Mouse (Mus musculus): ENCODE measurements at regions not wholly inside any gene's neighbourhood (a gene's known extent, or its start where the extent isn't known, plus 50 kb on each side); places are given as distances from the start of the nearest gene placed in this dataset.

DNA sequence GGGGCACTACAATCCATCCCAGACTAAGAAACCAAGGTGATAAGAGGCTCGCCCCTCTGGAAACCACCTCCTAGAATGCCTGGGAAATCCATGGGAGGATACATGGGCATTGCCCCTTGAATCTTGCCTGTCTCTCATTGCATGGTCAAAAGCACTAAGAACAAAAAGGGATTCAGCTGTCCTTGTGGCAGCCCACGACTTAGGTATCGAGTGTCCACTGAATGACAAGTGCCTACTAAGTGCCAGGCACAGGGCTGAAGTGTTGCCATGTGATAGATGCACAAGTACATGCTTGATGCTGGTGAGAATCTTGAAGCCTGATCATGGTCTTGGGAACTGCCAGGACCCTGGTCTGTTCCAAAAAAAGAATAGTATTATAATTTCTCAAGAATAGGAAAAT lies 371.9 kb downstream of the Osr1 start:
- DNase-seq (ENCODE audit: low spot score) = no peak
- H3K9me3 ChIP-seq (ENCODE audit: low read length) = no peaks in the 10 kb centered on the region
- ATAC-seq (ENCODE audit: low FRiP score) = no peak
- no peak overlapping the region for H3K4me2 ChIP-seq (ENCODE audit: low read depth, low read length, poor library complexity, severe bottlenecking)
- H3K4me1 ChIP-seq (ENCODE audit: insufficient read depth, low read length) = no peaks in the 10 kb centered on the region
- WGBS = 91% methylated on average over 3 of the region's 3 CpGs
- no peaks in the 10 kb centered on the region for H3K27me3 ChIP-seq (ENCODE audit: insufficient read depth, low read length)
- no peak overlapping the region for H3K9ac ChIP-seq (replicated peaks; ENCODE audit: low read length, poor library complexity, severe bottlenecking)
- TF ChIP-seq CTCF (IDR thresholded peaks at IDR 0.05) = no peak
- no peaks in the 10 kb centered on the region for H3K36me3 ChIP-seq (ENCODE audit: insufficient read depth, low read length)
- no peak overlapping the region for H3K27ac ChIP-seq (ENCODE audit: low read depth, low read length)
- H3K4me3 ChIP-seq (ENCODE audit: low read depth, low read length) = no peak overlapping the region

DNA sequence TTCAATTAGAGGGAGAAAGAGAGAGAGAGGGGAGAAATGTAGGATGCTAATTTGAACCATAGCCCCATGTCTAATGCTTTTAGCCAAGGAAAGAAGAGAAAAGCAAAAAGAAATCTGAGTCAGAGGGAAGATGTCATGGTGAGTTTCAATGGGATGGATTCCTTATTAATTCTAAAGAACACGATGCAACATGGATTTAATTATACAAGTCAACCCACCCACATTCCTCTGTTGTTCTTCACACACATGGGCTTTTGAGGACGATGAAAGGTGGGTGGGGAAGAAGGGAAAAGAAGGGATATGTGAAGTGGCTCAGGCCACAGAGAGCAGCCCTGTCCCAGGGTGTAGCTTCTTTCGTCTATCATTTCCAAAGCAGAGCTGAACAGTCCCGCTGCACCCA lies 378.9 kb downstream of the Osr1 start:
- 50% methylated on average over 4 of the region's 4 CpGs for WGBS

GRCm38 (mm10) chr12:9952372-9952771 lies 382.5 kb downstream of the Osr1 start:
- DNase-seq (ENCODE audit: low spot score) (no peak), ATAC-seq (ENCODE audit: low FRiP score) (no peak)
- WGBS = 90% methylated on average over 2 of the region's 2 CpGs
- Histone ChIP-seq H3K27ac (ENCODE audit: low read depth, low read length) (no peak overlapping the region), H3K4me1 (ENCODE audit: insufficient read depth, low read length) (no peaks in the 10 kb centered on the region), H3K9ac (replicated peaks; ENCODE audit: low read length, poor library complexity, severe bottlenecking) (no peak overlapping the region), H3K36me3 (ENCODE audit: insufficient read depth, low read length) (no peaks in the 10 kb centered on the region), H3K4me3 (ENCODE audit: low read depth, low read length) (no peak overlapping the region), H3K4me2 (ENCODE audit: low read depth, low read length, poor library complexity, severe bottlenecking) (no peak overlapping the region), H3K9me3 (ENCODE audit: low read length) (no peaks in the 10 kb centered on the region), H3K27me3 (ENCODE audit: insufficient read depth, low read length) (no peaks in the 10 kb centered on the region)
- no peak for TF ChIP-seq CTCF (IDR thresholded peaks at IDR 0.05)

More for the DNA sequence above, 378.9 kb downstream of the Osr1 start:
- no peak for DNase-seq (ENCODE audit: low spot score)
- H3K9me3 ChIP-seq (ENCODE audit: low read length) = no peaks in the 10 kb centered on the region
- H3K9ac ChIP-seq (replicated peaks; ENCODE audit: low read length, poor library complexity, severe bottlenecking) = no peak overlapping the region
- H3K27me3 ChIP-seq (ENCODE audit: insufficient read depth, low read length) = no peaks in the 10 kb centered on the region
- H3K36me3 ChIP-seq (ENCODE audit: insufficient read depth, low read length) = no peaks in the 10 kb centered on the region
- TF ChIP-seq CTCF (IDR thresholded peaks at IDR 0.05) = no peak
- no peak overlapping the region for H3K4me2 ChIP-seq (ENCODE audit: low read depth, low read length, poor library complexity, severe bottlenecking)
- no peak overlapping the region for H3K4me3 ChIP-seq (ENCODE audit: low read depth, low read length)
- no peak overlapping the region for H3K27ac ChIP-seq (ENCODE audit: low read depth, low read length)
- ATAC-seq (ENCODE audit: low FRiP score) = no peak
- no peaks in the 10 kb centered on the region for H3K4me1 ChIP-seq (ENCODE audit: insufficient read depth, low read length)

- H3K27me3 ChIP-seq (ENCODE audit: insufficient read depth, low read length) = no peaks in the 10 kb centered on the region
- H3K4me1 ChIP-seq (ENCODE audit: insufficient read depth, low read length) = no peaks in the 10 kb centered on the region
- ATAC-seq (ENCODE audit: low FRiP score) (no peak), DNase-seq (ENCODE audit: low spot score) (no peak)
- no peak overlapping the region for H3K4me2 ChIP-seq (ENCODE audit: low read depth, low read length, poor library complexity, severe bottlenecking)
- H3K9ac ChIP-seq (replicated peaks; ENCODE audit: low read length, poor library complexity, severe bottlenecking) = no peak overlapping the region
- H3K4me3 ChIP-seq (ENCODE audit: low read depth, low read length) = no peak overlapping the region
- WGBS = 83% methylated on average over 6 of the region's 6 CpGs
- H3K36me3 ChIP-seq (ENCODE audit: insufficient read depth, low read length) = no peaks in the 10 kb centered on the region
- no peak for TF ChIP-seq CTCF (IDR thresholded peaks at IDR 0.05)
- H3K27ac ChIP-seq (ENCODE audit: low read depth, low read length) = no peak overlapping the region
- H3K9me3 ChIP-seq (ENCODE audit: low read length) = no peaks in the 10 kb centered on the region
Measured at GRCm38 (mm10) chr12:9954178-9954888, 384.4 kb downstream of the Osr1 start.

GRCm38 (mm10) chr12:9969390-9969789 lies 399.5 kb downstream of the Osr1 start:
- DNase-seq (ENCODE audit: low spot score) (no peak), ATAC-seq (ENCODE audit: low FRiP score) (no peak)
- no peak overlapping the region for H3K4me3 ChIP-seq (ENCODE audit: low read depth, low read length)
- WGBS = 93% methylated on average over 1 of the region's 1 CpGs
- no peaks in the 10 kb centered on the region for H3K36me3 ChIP-seq (ENCODE audit: insufficient read depth, low read length)
- H3K27ac ChIP-seq (ENCODE audit: low read depth, low read length) = no peak overlapping the region
- H3K4me2 ChIP-seq (ENCODE audit: low read depth, low read length, poor library complexity, severe bottlenecking) = no peak overlapping the region
- no peak overlapping the region for H3K9ac ChIP-seq (replicated peaks; ENCODE audit: low read length, poor library complexity, severe bottlenecking)
- H3K27me3 ChIP-seq (ENCODE audit: insufficient read depth, low read length) = no peaks in the 10 kb centered on the region
- no peaks in the 10 kb centered on the region for H3K4me1 ChIP-seq (ENCODE audit: insufficient read depth, low read length)
- no peaks in the 10 kb centered on the region for H3K9me3 ChIP-seq (ENCODE audit: low read length)
- TF ChIP-seq CTCF (IDR thresholded peaks at IDR 0.05) = no peak

DNA sequence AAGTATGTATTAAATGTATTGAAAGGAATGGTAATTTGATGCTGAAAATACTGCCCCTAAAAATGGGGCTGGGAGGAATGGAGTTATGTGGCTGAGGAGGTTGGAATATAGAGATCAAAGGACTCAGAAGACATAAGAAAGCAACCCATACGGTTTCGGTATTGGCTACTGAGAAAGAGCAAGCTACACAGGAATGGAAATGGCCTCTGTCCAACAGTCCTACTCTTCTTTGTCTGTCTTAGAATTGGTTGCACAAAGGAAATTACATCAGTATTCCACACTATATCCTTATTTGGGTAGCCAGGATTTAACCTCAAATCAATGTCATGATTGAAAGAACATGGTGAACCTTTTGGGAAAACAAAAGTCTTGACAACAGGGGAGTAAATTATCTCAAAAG lies 399.0 kb upstream of the Nt5c1b start:
- no peak overlapping the region for H3K9ac ChIP-seq (replicated peaks; ENCODE audit: low read length, poor library complexity, severe bottlenecking)
- no peak overlapping the region for H3K4me3 ChIP-seq (ENCODE audit: low read depth, low read length)
- WGBS = 62% methylated on average over 2 of the region's 2 CpGs
- no peaks in the 10 kb centered on the region for H3K36me3 ChIP-seq (ENCODE audit: insufficient read depth, low read length)
- H3K4me2 ChIP-seq (ENCODE audit: low read depth, low read length, poor library complexity, severe bottlenecking) = no peak overlapping the region
- TF ChIP-seq CTCF (IDR thresholded peaks at IDR 0.05) = no peak
- no peak; the same call in 1 of the 2 replicates for ATAC-seq (ENCODE audit: low FRiP score)
- DNase-seq (ENCODE audit: low spot score) = peak; percentile 55
- H3K4me1 ChIP-seq (ENCODE audit: insufficient read depth, low read length) = no peaks in the 10 kb centered on the region
- no peaks in the 10 kb centered on the region for H3K9me3 ChIP-seq (ENCODE audit: low read length)
- no peaks in the 10 kb centered on the region for H3K27me3 ChIP-seq (ENCODE audit: insufficient read depth, low read length)
- H3K27ac ChIP-seq (ENCODE audit: low read depth, low read length) = no peak overlapping the region
